Mouse (Mus musculus) urinary bladder, postnatal 10 days (tissue): ENCODE results near the gene Sult4a1.

Experiments
- DNase-seq: peaks from one replicate; pipeline ENCODE4 v3.0.0; 2022; ENCODE audit warnings: low spot score

Gene Sult4a1

DNA sequence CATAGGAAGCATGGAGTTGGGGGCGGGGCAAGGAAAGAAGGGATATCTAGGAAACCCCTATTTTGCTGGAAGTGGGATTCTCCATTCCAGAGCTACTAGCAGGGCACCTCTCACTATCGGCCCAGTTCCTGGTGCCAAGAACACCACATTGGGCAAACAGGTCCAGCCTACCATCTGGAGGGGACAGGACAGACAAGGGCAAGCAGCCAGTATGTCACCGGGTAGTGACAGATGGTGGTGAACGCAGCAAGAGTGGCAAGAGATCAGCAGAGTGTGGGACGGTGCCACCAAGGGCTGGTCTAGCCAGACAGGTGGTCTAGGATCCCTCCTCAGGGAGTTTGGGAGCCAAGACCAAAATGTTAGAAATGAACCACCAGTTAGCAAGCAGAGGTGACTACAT lies 68.5 kb downstream of the Sult4a1 start:
- no peak for DNase-seq
